Mouse (Mus musculus) embryonic facial prominence, embryonic 13.5 days (tissue): ENCODE results near the gene Clca3a1. TPM values are rescaled to one million over a fixed set of nuclear protein-coding genes. Genes with fewer than 3 reads are reported as not detected.

ENCODE experiments used
- ATAC-seq: fragments of 200-750 bp; cut with Nextera tagmentation; 2 replicates; pipeline ENCODE4 v1.8.0; 2017; ENCODE audit warnings: low read depth; ENCODE audit not compliant: insufficient number of reproducible peaks, insufficient read depth, low FRiP score, low TSS enrichment
- H3K27ac ChIP-seq: fragments of 300-500 bp; sonication (generic); 2 replicates; pipeline ENCODE4 v1.5.1; 2015; ENCODE audit warnings: moderate library complexity, mild to moderate bottlenecking, inconsistent platforms
- H3K27me3 ChIP-seq: fragments of 300-500 bp; sonication (generic); 2 replicates; pipeline ENCODE4 v1.6.1; 2015; ENCODE audit warnings: mild to moderate bottlenecking, inconsistent platforms
- H3K36me3 ChIP-seq: fragments of 300-500 bp; sonication (generic); 2 replicates; pipeline ENCODE4 v1.6.1; 2015; ENCODE audit warnings: mild to moderate bottlenecking, inconsistent platforms
- H3K4me1 ChIP-seq: fragments of 300-500 bp; sonication (generic); 2 replicates; pipeline ENCODE4 v1.6.1; 2015; ENCODE audit warnings: inconsistent platforms
- H3K4me2 ChIP-seq: fragments of 300-500 bp; sonication (generic); 2 replicates; pipeline ENCODE4 v1.6.1; 2015; ENCODE audit warnings: moderate library complexity, mild to moderate bottlenecking, inconsistent platforms
- H3K4me3 ChIP-seq: fragments of 300-500 bp; sonication (generic); 2 replicates; pipeline ENCODE4 v1.5.1; 2015; ENCODE audit warnings: mild to moderate bottlenecking, inconsistent platforms
- H3K9ac ChIP-seq: fragments of 300-500 bp; sonication (generic); 2 replicates; pipeline ENCODE4 v1.6.1; 2015; ENCODE audit warnings: mild to moderate bottlenecking, inconsistent platforms
- H3K9me3 ChIP-seq: fragments of 300-500 bp; sonication (generic); 2 replicates; pipeline ENCODE4 v1.6.1; 2016; ENCODE audit warnings: inconsistent platforms
- WGBS: fragments of 180-500 bp; shearing (Covaris S2); methylation state at CpG from one replicate; pipeline ENCODE4 v1.1.7; 2015; ENCODE audit warnings: mixed read lengths; 5-methylcytosine and 5-hydroxymethylcytosine counted together
- polyA plus RNA-seq: library from polyadenylated mRNA; unstranded; fragments of >200 nt; fragmentation: Nextera tagmentation; extraction: Ambion mirVana; gene quantifications from 2 replicates; pipeline ENCODE4 v1.2.1, GENCODE M21; 2015

Clca3a1 gene
- polyA plus RNA-seq, 1 experiment from 2014 or later = 0.56 TPM

- Histone ChIP-seq H3K9me3 (no peaks in the 10 kb centered on the region), H3K4me3 (no peak overlapping the region), H3K27ac (no peak overlapping the region), H3K4me1 (no peaks in the 10 kb centered on the region), H3K4me2 (no peak overlapping the region), H3K9ac (no peak overlapping the region), H3K36me3 (peaks cover 67% of the 10 kb centered on the region), H3K27me3 (no peaks in the 10 kb centered on the region)
- WGBS = 93% methylated on average over 10 of the region's 10 CpGs
- no peak for ATAC-seq
Observed at GRCm38 (mm10) chr3:144694040-144694439, 66.7 kb downstream of the Clca3a1 start.

DNA sequence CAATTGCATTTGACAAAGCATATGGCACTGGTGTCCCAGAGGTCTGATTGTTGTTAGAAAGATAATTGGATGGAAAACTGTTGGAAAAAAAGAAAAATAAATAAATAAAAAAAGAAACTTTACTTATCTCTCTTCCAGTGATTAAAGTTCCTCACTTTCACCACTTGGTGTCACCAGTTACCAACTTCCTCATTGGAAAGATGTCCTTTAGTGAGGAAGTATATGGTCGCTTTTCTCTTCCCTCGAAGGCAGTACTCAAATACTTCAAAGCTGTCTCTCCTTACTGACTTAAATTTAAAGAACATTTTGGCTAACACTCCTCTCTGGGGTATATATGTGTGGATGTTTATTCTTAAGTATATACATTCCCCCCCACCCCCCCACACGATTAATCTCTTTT is 68.7 kb downstream of the Clca3a1 start:
- H3K9me3 ChIP-seq = no peaks in the 10 kb centered on the region
- ATAC-seq = no peak
- H3K4me1 ChIP-seq = no peaks in the 10 kb centered on the region
- H3K9ac ChIP-seq = no peak overlapping the region
- H3K27me3 ChIP-seq = no peaks in the 10 kb centered on the region
- no peak overlapping the region for H3K27ac ChIP-seq
- H3K4me3 ChIP-seq = no peak overlapping the region
- no peak overlapping the region for H3K4me2 ChIP-seq
- WGBS = 51% methylated on average over 3 of the region's 3 CpGs
- peaks cover 66% of the 10 kb centered on the region for H3K36me3 ChIP-seq

DNA sequence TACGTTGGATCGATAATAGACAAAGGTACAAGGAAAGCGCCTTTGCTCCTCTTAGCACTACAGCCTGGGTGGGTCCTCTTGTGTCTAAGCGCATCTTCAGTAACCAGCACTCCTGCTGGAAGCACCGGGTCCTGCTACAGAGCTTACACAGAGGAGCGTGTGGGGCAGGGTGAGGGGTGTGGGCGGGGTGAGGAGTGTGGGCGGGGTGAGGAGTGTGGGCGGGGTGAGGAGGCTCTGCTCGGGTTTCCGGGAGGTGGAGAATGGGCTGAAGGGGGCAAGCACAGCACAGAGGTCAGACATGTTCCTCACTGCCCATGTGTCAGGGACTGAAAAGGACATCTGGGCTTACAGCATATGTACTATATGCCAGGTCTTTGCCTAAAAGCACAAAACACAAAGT is 71.5 kb downstream of the Clca3a1 start:
- no peaks in the 10 kb centered on the region for H3K27me3 ChIP-seq
- no peaks in the 10 kb centered on the region for H3K4me1 ChIP-seq
- 15% methylated on average over 11 of the region's 11 CpGs for WGBS
- H3K4me2 ChIP-seq = no peak overlapping the region
- no peak overlapping the region for H3K9ac ChIP-seq
- H3K4me3 ChIP-seq = no peak overlapping the region
- no peak overlapping the region for H3K27ac ChIP-seq
- peak; percentile 73; the same call in 1 of the 2 replicates for ATAC-seq
- peaks cover 47% of the 10 kb centered on the region for H3K36me3 ChIP-seq
- H3K9me3 ChIP-seq = no peaks in the 10 kb centered on the region

DNA sequence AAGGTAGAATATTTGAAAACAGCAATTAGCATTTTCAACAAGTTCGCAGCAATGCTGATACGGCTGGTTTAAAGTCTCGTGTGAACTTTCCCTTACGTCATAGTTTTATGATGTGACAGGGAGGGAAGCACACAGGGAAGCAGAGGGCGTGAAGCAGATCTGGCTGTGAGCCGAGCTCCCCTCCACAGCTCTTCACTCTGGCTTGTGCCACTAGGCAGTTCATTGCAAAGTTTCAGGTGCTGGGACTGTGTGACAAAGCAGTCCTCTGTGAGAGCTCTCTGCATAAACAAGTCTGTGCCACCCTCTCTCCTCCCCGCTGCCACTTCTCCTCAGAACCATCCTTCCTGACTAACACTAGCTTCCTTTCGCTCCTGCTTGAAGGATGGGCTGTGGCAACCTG is 72.5 kb downstream of the Clca3a1 start:
- Histone ChIP-seq H3K4me3 (no peak overlapping the region), H3K4me2 (no peak overlapping the region), H3K36me3 (peaks cover 38% of the 10 kb centered on the region), H3K27me3 (no peaks in the 10 kb centered on the region), H3K9me3 (no peaks in the 10 kb centered on the region), H3K27ac (no peak overlapping the region), H3K4me1 (no peaks in the 10 kb centered on the region), H3K9ac (no peak overlapping the region)
- ATAC-seq = no peak
- 85% methylated on average over 8 of the region's 8 CpGs for WGBS

GRCm38 (mm10) chr3:144687618-144688017 is 73.2 kb downstream of the Clca3a1 start:
- H3K27me3 ChIP-seq = no peaks in the 10 kb centered on the region
- H3K4me2 ChIP-seq = no peak overlapping the region
- H3K27ac ChIP-seq = no peak overlapping the region
- peaks cover 34% of the 10 kb centered on the region for H3K36me3 ChIP-seq
- no peak overlapping the region for H3K9ac ChIP-seq
- 82% methylated on average over 9 of the region's 9 CpGs for WGBS
- ATAC-seq = no peak
- no peak overlapping the region for H3K4me3 ChIP-seq
- H3K9me3 ChIP-seq = no peaks in the 10 kb centered on the region
- no peaks in the 10 kb centered on the region for H3K4me1 ChIP-seq

GRCm38 (mm10) chr3:144686146-144686545 is 74.6 kb downstream of the Clca3a1 start:
- H3K27ac ChIP-seq = no peak overlapping the region
- H3K4me2 ChIP-seq = no peak overlapping the region
- no peaks in the 10 kb centered on the region for H3K4me1 ChIP-seq
- H3K9ac ChIP-seq = no peak overlapping the region
- H3K27me3 ChIP-seq = no peaks in the 10 kb centered on the region
- no peak overlapping the region for H3K4me3 ChIP-seq
- WGBS = 89% methylated on average over 5 of the region's 5 CpGs
- H3K36me3 ChIP-seq = peaks cover 28% of the 10 kb centered on the region
- no peak for ATAC-seq
- no peaks in the 10 kb centered on the region for H3K9me3 ChIP-seq

DNA sequence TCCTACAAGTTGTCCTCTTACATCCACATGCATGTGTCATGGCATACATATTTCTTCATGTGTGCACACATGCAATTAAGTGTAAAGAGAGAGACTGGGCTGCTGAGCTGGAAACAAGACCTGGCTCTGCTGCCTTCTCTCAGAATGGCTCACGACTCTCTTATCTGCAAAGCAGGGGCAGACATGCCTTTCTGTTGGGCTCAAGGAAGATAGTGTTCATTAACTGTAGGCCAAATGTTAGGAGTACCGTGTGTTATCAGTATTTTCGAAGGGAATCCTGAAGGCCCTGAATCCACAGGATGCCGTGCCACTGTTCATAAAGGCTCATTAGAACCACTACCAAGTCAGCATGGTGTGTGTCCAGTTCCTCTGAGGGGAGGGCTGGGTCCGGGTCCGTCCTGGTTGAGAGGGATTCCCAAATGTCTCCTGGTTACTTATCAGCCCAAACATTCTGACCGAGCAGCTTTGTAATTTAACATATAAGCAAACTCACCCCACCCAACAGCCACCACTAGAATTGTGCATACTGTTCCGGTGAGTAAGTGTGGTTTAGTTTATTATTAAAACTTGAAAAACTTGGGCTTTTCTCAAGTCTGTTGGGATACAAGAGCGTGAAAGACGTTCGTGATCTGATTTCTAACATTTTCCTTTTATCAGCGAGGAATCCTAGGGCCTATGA is 77.5 kb downstream of the Clca3a1 start:
- ATAC-seq = no peak
- Histone ChIP-seq H3K36me3 (peaks cover 15% of the 10 kb centered on the region; the same call in 1 of the 2 replicates), H3K27me3 (no peaks in the 10 kb centered on the region), H3K9ac (no peak overlapping the region), H3K4me3 (no peak overlapping the region), H3K9me3 (no peaks in the 10 kb centered on the region), H3K4me1 (no peaks in the 10 kb centered on the region), H3K27ac (no peak overlapping the region), H3K4me2 (no peak overlapping the region)
- 92% methylated on average over 12 of the region's 12 CpGs for WGBS

GRCm38 (mm10) chr3:144681542-144681941 is 79.2 kb downstream of the Clca3a1 start:
- H3K36me3 ChIP-seq = peaks cover 6% of the 10 kb centered on the region; the same call in 1 of the 2 replicates
- H3K4me1 ChIP-seq = no peaks in the 10 kb centered on the region
- H3K27ac ChIP-seq = no peak overlapping the region
- no peak overlapping the region for H3K4me3 ChIP-seq
- no peak overlapping the region for H3K4me2 ChIP-seq
- no peak overlapping the region for H3K9ac ChIP-seq
- no peaks in the 10 kb centered on the region for H3K9me3 ChIP-seq
- WGBS = 84% methylated on average over 5 of the region's 5 CpGs
- ATAC-seq = no peak
- H3K27me3 ChIP-seq = no peaks in the 10 kb centered on the region

DNA sequence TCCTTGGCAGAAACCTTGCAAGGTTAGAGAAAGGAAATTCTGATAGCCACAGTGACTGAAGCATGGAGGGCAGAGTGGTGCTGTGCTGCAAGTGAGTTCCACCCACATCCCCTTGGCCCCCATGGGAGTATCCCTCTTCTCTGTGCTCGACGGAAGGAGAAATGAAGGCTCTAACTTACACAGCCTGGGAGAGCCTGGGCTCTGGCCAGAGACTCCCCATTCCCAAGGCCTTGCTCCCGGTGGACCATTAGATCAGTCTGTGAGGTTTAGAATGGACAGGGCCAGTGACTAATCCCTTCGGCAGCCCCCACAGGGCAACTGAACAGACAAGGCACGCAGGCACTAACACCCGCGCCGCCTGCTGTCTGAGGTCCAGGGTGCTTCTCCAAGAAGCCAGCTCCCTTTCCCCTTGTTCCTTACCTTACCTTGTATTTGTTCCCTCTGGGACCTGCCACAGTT is 81.0 kb downstream of the Clca3a1 start:
- no peaks in the 10 kb centered on the region for H3K9me3 ChIP-seq
- ATAC-seq = no peak
- no peak overlapping the region for H3K4me3 ChIP-seq
- no peaks in the 10 kb centered on the region for H3K27me3 ChIP-seq
- no peak overlapping the region for H3K27ac ChIP-seq
- H3K4me1 ChIP-seq = no peaks in the 10 kb centered on the region
- H3K36me3 ChIP-seq = no peaks in the 10 kb centered on the region
- WGBS = 82% methylated on average over 8 of the region's 8 CpGs
- no peak overlapping the region for H3K9ac ChIP-seq
- H3K4me2 ChIP-seq = no peak overlapping the region

Other genes with a start within 250 kb of the Clca3a1 start
- 19.0 and 21.3 TPM in 2 replicates for gene Hs2st1, start 190.8 kb downstream of the Clca3a1 start, polyA plus RNA-seq
- gene Selenof, start 190.7 kb downstream of the Clca3a1 start, polyA plus RNA-seq = 609 and 619 TPM in 2 replicates
- 87.0 and 89.7 TPM in 2 replicates for gene Sh3glb1, start 40.6 kb downstream of the Clca3a1 start, polyA plus RNA-seq
- gene Clca3a2, start 58.5 kb upstream of the Clca3a1 start, polyA plus RNA-seq = 0.72 and 0.73 TPM in 2 replicates
- gene Clca3b, start 88.4 kb upstream of the Clca3a1 start, polyA plus RNA-seq = not detected in 2 replicates
- gene Clca4b, start 171.6 kb upstream of the Clca3a1 start, polyA plus RNA-seq = 1.3 TPM in 1 of 2 replicates, not detected in the other
- gene Clca4a, start 214.1 kb upstream of the Clca3a1 start, polyA plus RNA-seq = 0.07 and 0.70 TPM in 2 replicates